Mouse (Mus musculus) embryo, embryonic 10 days (tissue): ENCODE results near the gene Slc18a3.
A peak's percentile ranks its signal among the peaks of the same experiment; 100 is the strongest.

Experiments
- DNase-seq: peaks from one replicate; pipeline ENCODE4 v3.0.0-alpha.2; 2015; ENCODE audit warnings: low spot score

Slc18a3 gene

GRCm38 (mm10) chr14:32463211-32464040, 1.2 kb downstream of the Slc18a3 start:
- DNase-seq = peak; percentile 48

GRCm38 (mm10) chr14:32452552-32452951, 12.1 kb downstream of the Slc18a3 start:
- DNase-seq = no peak

GRCm38 (mm10) chr14:32446989-32447388, 17.7 kb downstream of the Slc18a3 start:
- no peak for DNase-seq

- no peak for DNase-seq
Observed at GRCm38 (mm10) chr14:32443446-32443845, 21.2 kb downstream of the Slc18a3 start.

- no peak for DNase-seq
Observed at GRCm38 (mm10) chr14:32439744-32440143, 24.9 kb downstream of the Slc18a3 start.

GRCm38 (mm10) chr14:32439316-32439715, 25.3 kb downstream of the Slc18a3 start:
- DNase-seq = no peak

GRCm38 (mm10) chr14:32437352-32437793, 27.3 kb downstream of the Slc18a3 start:
- DNase-seq = peak; percentile 66

GRCm38 (mm10) chr14:32429030-32429602, 35.5 kb downstream of the Slc18a3 start:
- peak; percentile 37 for DNase-seq

- DNase-seq = no peak
Observed at GRCm38 (mm10) chr14:32423946-32424345, 40.7 kb downstream of the Slc18a3 start.

GRCm38 (mm10) chr14:32418747-32419146, 45.9 kb downstream of the Slc18a3 start:
- DNase-seq = no peak
